ENCODE assay signal across 8 mouse cellular contexts in the genomic region with DNA sequence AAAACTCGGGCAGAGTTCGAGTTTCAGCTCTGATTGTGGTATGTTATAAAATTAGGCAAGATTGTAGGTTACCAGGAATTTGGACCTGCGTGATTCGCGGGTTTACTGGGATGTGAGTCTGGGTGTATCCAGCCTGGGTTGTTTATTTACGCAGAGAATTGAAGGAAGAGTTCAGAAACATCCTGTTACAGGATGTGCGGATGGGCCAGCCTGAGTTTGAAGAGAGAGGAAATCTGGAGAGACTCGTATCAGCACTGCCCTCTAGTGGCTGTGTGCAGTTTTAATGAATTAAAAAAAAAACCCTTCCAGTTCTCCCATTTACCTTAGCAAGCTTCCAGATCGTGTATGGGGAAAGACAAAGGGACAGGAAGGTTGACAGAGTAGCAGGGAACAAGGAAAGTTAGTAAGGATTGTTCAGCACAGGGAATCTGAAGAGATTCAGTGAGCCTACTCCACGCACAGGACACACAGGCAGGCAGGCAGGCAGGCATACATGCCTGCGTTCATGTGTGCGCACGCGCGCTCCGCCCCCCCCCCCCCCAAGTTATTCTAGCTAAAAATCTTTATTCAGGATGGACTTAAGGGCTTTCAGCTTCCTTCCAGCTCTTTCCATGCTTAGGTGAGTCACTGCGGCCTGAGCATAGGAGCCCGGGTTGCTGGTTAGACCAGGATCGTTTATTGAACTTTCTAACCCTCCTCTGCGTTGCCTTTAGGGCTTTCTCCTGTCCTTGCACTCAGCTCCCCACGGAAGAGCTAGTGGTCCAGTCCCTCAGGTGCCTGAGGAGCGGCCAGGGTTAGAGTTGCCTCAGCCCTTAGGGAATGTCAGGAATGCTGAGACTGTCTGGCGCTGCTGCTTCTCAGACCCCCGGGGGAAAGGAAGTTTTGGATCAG.
DNase-seq lines count a peak whose midpoint lies in the region; ATAC-seq and TF ChIP-seq lines count a peak whose summit lies in the region.

No protein-coding gene starts in this region.

- 3% methylated on average over 24 of the region's 24 CpGs for WGBS in heart, adult 2 months
- 8% methylated on average over 24 of the region's 24 CpGs for WGBS in liver, embryonic 11.5 days

- H3K9me3 ChIP-seq in E14TG2a.4 (ENCODE audit: low read length) = no peaks in the 10 kb centered on the region
- no peaks in the 10 kb centered on the region for H3K9me3 ChIP-seq in liver, embryonic 11.5 days (ENCODE audit: control insufficient read depth, low read length)

- peak; percentile 57; the same call in 1 of the 2 replicates for TF ChIP-seq EP300 in heart, adult 2 months (IDR thresholded peaks at IDR 0.05; ENCODE audit: insufficient read depth, low read depth, low read length)

- H3K36me3 ChIP-seq in E14TG2a.4 (ENCODE audit: insufficient read depth, low read length) (no peaks in the 10 kb centered on the region), myocyte (ENCODE audit: control insufficient read depth, insufficient read depth) (no peaks in the 10 kb centered on the region)
- H3K36me3 ChIP-seq in heart, adult 2 months (ENCODE audit: control insufficient read depth, insufficient read depth, low read length) = no peaks in the 10 kb centered on the region; the same call in 1 of the 2 replicates
- no peaks in the 10 kb centered on the region for H3K36me3 ChIP-seq in liver, embryonic 11.5 days (ENCODE audit: control insufficient read depth, insufficient read depth, low read length)

- intact Hi-C loops in heart, adult 2 months (cut with DNase I) = loop anchor here (1.0 to 10.0 kb wide), 6 partner anchors 91 to 589 kb away; a partner anchor contains a TSS

- H3K27ac ChIP-seq in heart, adult 2 months = peak overlapping the region; percentile 83
- no peak overlapping the region for H3K27ac ChIP-seq in liver, embryonic 11.5 days (ENCODE audit: low read depth, low read length)

- peak overlapping the region; percentile 68 for H3K9ac ChIP-seq in heart, adult 2 months (ENCODE audit: low read depth, low read length)
- peak overlapping the region; percentile 52; the same call in 1 of the 2 replicates for H3K9ac ChIP-seq in liver, embryonic 11.5 days (ENCODE audit: low read depth, low read length)

- H3K79me2 ChIP-seq in heart, adult 2 months (replicated peaks; ENCODE audit: control insufficient read depth, insufficient read depth, low read length) = no peaks in the 10 kb centered on the region
- no peaks in the 10 kb centered on the region for H3K79me2 ChIP-seq in myocyte (ENCODE audit: control insufficient read depth, insufficient read depth)

- peak; percentile 24 for DNase-seq in adrenal gland, adult 8-10 months
- DNase-seq in embryo, embryonic 11 days = peak; percentile 87
- peak; percentile 60 to 73 for DNase-seq in heart, adult 2 months
- peak; percentile 85 for DNase-seq in kidney, adult 11 months
- DNase-seq in liver, embryonic 11.5 days (ENCODE audit: low spot score) = peak; percentile 61
- DNase-seq in urinary bladder, postnatal 14 days (ENCODE audit: low spot score) = peak; percentile 71

- peaks cover 12% of the 10 kb centered on the region for H3K4me1 ChIP-seq in E14TG2a.4 (replicated peaks; ENCODE audit: low read depth, low read length)
- H3K4me1 ChIP-seq in heart, adult 2 months (ENCODE audit: control insufficient read depth, insufficient read depth, low read length) = peaks cover 5% of the 10 kb centered on the region
- H3K4me1 ChIP-seq in liver, embryonic 11.5 days (replicated peaks; ENCODE audit: control insufficient read depth, insufficient read depth, low read length) = peaks cover 13% of the 10 kb centered on the region; the same call in 1 of the 2 replicates

- peak; percentile 72 for ATAC-seq in liver, embryonic 11.5 days (replicated peaks; ENCODE audit: low FRiP score)

- peaks cover 14% of the 10 kb centered on the region for H3K27me3 ChIP-seq in E14TG2a.4 (ENCODE audit: insufficient read depth, low read length)
- no peaks in the 10 kb centered on the region for H3K27me3 ChIP-seq in heart, adult 2 months (ENCODE audit: control insufficient read depth, insufficient read depth, low read length)
- no peaks in the 10 kb centered on the region for H3K27me3 ChIP-seq in liver, embryonic 11.5 days (replicated peaks; ENCODE audit: control insufficient read depth, insufficient read depth, low read length)
- no peaks in the 10 kb centered on the region for H3K27me3 ChIP-seq in myocyte (ENCODE audit: control insufficient read depth, insufficient read depth, insufficient read length)

- peak; percentile 65; the same call in 1 of the 2 replicates for TF ChIP-seq POLR2A in heart, adult 2 months (IDR thresholded peaks at IDR 0.05; ENCODE audit: insufficient read depth, low read depth, low read length)
- TF ChIP-seq POLR2A in myocyte (IDR thresholded peaks at IDR 0.05; ENCODE audit: insufficient read length, low read depth) = no peak

- no peak overlapping the region for H3ac ChIP-seq in myocyte (ENCODE audit: control insufficient read depth, insufficient read length)

- H3K4me2 ChIP-seq in liver, embryonic 11.5 days = peak overlapping the region; percentile 62
- peak overlapping the region; percentile 73 for H3K4me2 ChIP-seq in myocyte (ENCODE audit: low read depth)

- H3K4me3 ChIP-seq in E14TG2a.4 (replicated peaks; ENCODE audit: low read length) (0 out of 2 replicates have a peak overlapping the region, but pooled peaks have one; percentile 26), myocyte (peak overlapping the region; percentile 3)
- H3K4me3 ChIP-seq in heart, adult 2 months = peak overlapping the region; percentile 33
- peak overlapping the region; percentile 42 for H3K4me3 ChIP-seq in liver, embryonic 11.5 days (ENCODE audit: low read depth, low read length)

- TF ChIP-seq CTCF in E14TG2a.4 (conservative IDR thresholded peaks at IDR 0.05; ENCODE audit: low read length) = peak; percentile 55
- TF ChIP-seq CTCF in heart, adult 2 months (IDR thresholded peaks at IDR 0.05) = peak; percentile 86

TF ChIP-seq in myocyte, 11 proteins besides CTCF, POLR2A, EP300 and RAD21:
- TF ChIP-seq TCF12 (IDR thresholded peaks at IDR 0.05; ENCODE audit: insufficient read depth, poor library complexity, severe bottlenecking) (no peak), CEBPB (IDR thresholded peaks at IDR 0.05; ENCODE audit: insufficient read depth, poor library complexity, severe bottlenecking) (no peak), USF1 (IDR thresholded peaks at IDR 0.05; ENCODE audit: low read depth) (no peak), MYOG (IDR thresholded peaks at IDR 0.05; ENCODE audit: control insufficient read depth in 1 of 3, insufficient read depth in 1 of 3, insufficient read length in 2 of 3, low read depth in 2 of 3) (no peak), MAX (IDR thresholded peaks at IDR 0.05; ENCODE audit: low read depth) (no peak), REST (IDR thresholded peaks at IDR 0.05; ENCODE audit: insufficient read depth, insufficient read length) (no peak), E2F4 (IDR thresholded peaks at IDR 0.05; ENCODE audit: insufficient read depth) (no peak), MYOD1 (IDR thresholded peaks at IDR 0.05; ENCODE audit: control insufficient read depth in 1 of 3, insufficient read length in 2 of 3, low read depth in 2 of 3) (no peak), POLR2AphosphoS2 (IDR thresholded peaks at IDR 0.05; ENCODE audit: insufficient read length, low read depth) (no peak)

Comparison
In these comparisons a context has a peak if more than half of its experiments do, and no peak if none do; other contexts are left out.
1. DNase-seq: peak in every context shown above with its lines; median percentile 87 in embryo, embryonic 11 days; 85 in kidney, adult 11 months; 71 in urinary bladder, postnatal 14 days; 66 in heart, adult 2 months; 61 in liver, embryonic 11.5 days; 24 in adrenal gland, adult 8-10 months.